Mouse (Mus musculus) spleen, embryonic (tissue): ENCODE results near the gene Rab29.

ENCODE experiments used
- CTCF ChIA-PET: fragments of 350-600 bp; sonication (Branson Sonifier 250); formaldehyde crosslinking; loops from one replicate; lab custom pipeline; 2022; lab: Charles Lee

Gene Rab29

DNA sequence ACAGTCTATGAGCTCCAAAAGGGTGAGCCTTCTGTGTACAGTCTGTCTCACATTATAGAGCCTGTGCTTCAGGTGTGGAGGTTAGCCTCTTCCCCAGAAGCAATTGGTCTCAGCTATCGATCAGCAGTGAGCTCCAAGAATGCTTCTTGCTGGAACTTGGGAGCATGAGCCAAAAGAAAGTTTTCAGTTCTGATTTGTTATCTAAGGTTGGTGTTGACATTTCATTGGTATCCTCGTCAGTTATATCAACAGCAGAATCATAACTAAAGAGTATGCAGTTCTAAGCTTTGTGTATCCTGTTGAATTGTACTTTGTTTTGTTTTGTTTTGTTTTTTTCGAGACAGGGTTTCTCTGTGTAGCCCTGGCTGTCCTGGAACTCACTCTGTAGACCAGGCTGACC, 55.1 kb downstream of the Rab29 start:
- CTCF ChIA-PET = no interaction called here
